Mouse (Mus musculus) embryonic fibroblast, embryonic 13.5 days (primary cell): ENCODE data around the gene Eef1g. TPM values are rescaled to one million over a fixed set of nuclear protein-coding genes. Genes with fewer than 3 reads are reported as not detected.
"Not testable (repeated sequence)": the region's sequence is repeated elsewhere in the genome, so short reads cannot be mapped to it uniquely, and the experiment has no call there.

Source experiments
- H3K27ac ChIP-seq: 2 replicates; pipeline ENCODE4 v1.5.1; 2012; ENCODE audit warnings: low read length, control low read depth, inconsistent platforms; ENCODE audit not compliant: insufficient read depth
- H3K4me1 ChIP-seq: 2 replicates; pipeline ENCODE4 v1.6.1; 2011; ENCODE audit warnings: low read length; ENCODE audit not compliant: control insufficient read depth, insufficient read depth
- H3K4me3 ChIP-seq: 2 replicates; pipeline ENCODE4 v1.5.1; 2011; ENCODE audit warnings: mild to moderate bottlenecking, control low read depth, low read length; ENCODE audit not compliant: insufficient read depth
- CTCF ChIP-seq: IDR thresholded peaks from 2 replicates; pipeline ENCODE4 v1.5.1; 2011; ENCODE audit warnings: mild to moderate bottlenecking, control low read depth, low read length, moderate library complexity, borderline replicate concordance; ENCODE audit not compliant: insufficient read depth
- POLR2A ChIP-seq: IDR thresholded peaks from 2 replicates; pipeline ENCODE4 v1.6.1; 2011; ENCODE audit warnings: low read depth, mild to moderate bottlenecking, control low read depth, low read length, moderate library complexity
- polyA plus RNA-seq: library from polyadenylated mRNA; stranded (reverse); fragments of >200 nt; gene quantifications from 2 replicates; pipeline ENCODE4 v1.2.4, GENCODE M21; 2011; ENCODE audit warnings: low read depth; ENCODE audit not compliant: missing spikeins, insufficient read length

The Eef1g gene
- polyA plus RNA-seq, 1 experiment: 882 TPM

GRCm38 (mm10) chr19:8965771-8966170, 1.1 kb upstream of the Eef1g start:
- Histone ChIP-seq H3K4me3 (no peak overlapping the region), H3K4me1 (peaks cover 5% of the 10 kb centered on the region), H3K27ac (peak overlapping the region; percentile 95)
- TF ChIP-seq CTCF (no peak), POLR2A (peak; percentile 41; the same call in 1 of the 2 replicates)

GRCm38 (mm10) chr19:8966198-8966589, 647 bp upstream of the Eef1g start:
- no peak for TF ChIP-seq CTCF
- TF ChIP-seq POLR2A: peak; percentile 4; the same call in 1 of the 2 replicates
- peaks cover 6% of the 10 kb centered on the region for H3K4me1 ChIP-seq
- H3K27ac ChIP-seq: peak overlapping the region; percentile 95
- peak overlapping the region; percentile 48 for H3K4me3 ChIP-seq

GRCm38 (mm10) chr19:8967373-8967743, 517 bp downstream of the Eef1g start:
- Histone ChIP-seq H3K27ac (peak overlapping the region; percentile 81), H3K4me1 (peaks cover 9% of the 10 kb centered on the region), H3K4me3 (peak overlapping the region; percentile 89)
- no peak for TF ChIP-seq POLR2A
- no peak for TF ChIP-seq CTCF

GRCm38 (mm10) chr19:8967893-8968292, 1.1 kb downstream of the Eef1g start:
- Histone ChIP-seq H3K27ac (peak overlapping the region; percentile 81), H3K4me3 (peak overlapping the region; percentile 89), H3K4me1 (peaks cover 12% of the 10 kb centered on the region)
- TF ChIP-seq POLR2A: no peak; the same call in 1 of the 2 replicates
- TF ChIP-seq CTCF: no peak

GRCm38 (mm10) chr19:8972491-8972890, 5.7 kb downstream of the Eef1g start:
- not testable (repeated sequence) for H3K4me3 ChIP-seq, H3K27ac ChIP-seq
- peaks cover 15% of the 10 kb centered on the region; the same call in 1 of the 2 replicates for H3K4me1 ChIP-seq

- TF ChIP-seq CTCF (no peak), POLR2A (no peak)
- peaks cover 17% of the 10 kb centered on the region; the same call in 1 of the 2 replicates for H3K4me1 ChIP-seq
- no peak overlapping the region for H3K4me3 ChIP-seq
- H3K27ac ChIP-seq: no peak overlapping the region
Observed at GRCm38 (mm10) chr19:8974638-8975037, 7.8 kb downstream of the Eef1g start.

GRCm38 (mm10) chr19:8975491-8975890, 8.7 kb downstream of the Eef1g start:
- Histone ChIP-seq H3K27ac (no peak overlapping the region), H3K4me1 (peaks cover 21% of the 10 kb centered on the region; the same call in 1 of the 2 replicates), H3K4me3 (no peak overlapping the region)
- TF ChIP-seq POLR2A: no peak

- Histone ChIP-seq H3K4me1 (peaks cover 24% of the 10 kb centered on the region), H3K4me3 (no peak overlapping the region), H3K27ac (peak overlapping the region; percentile 36)
- TF ChIP-seq POLR2A (no peak), CTCF (peak; percentile 69; the same call in 1 of the 2 replicates)
Observed at GRCm38 (mm10) chr19:8976535-8976934, 9.7 kb downstream of the Eef1g start.

GRCm38 (mm10) chr19:8980771-8981170, 13.9 kb downstream of the Eef1g start:
- TF ChIP-seq CTCF (no peak), POLR2A (0 out of 2 replicates have a peak, but pooled peaks have one; percentile 38)
- Histone ChIP-seq H3K4me1 (peaks cover 42% of the 10 kb centered on the region), H3K4me3 (no peak overlapping the region), H3K27ac (peak overlapping the region; percentile 96)

- H3K27ac ChIP-seq: peak overlapping the region; percentile 96
- no peak for TF ChIP-seq CTCF
- TF ChIP-seq POLR2A: no peak
Observed at GRCm38 (mm10) chr19:8981450-8982168, 14.8 kb downstream of the Eef1g start.

More at GRCm38 (mm10) chr19:8981450-8982168, 14.8 kb downstream of the Eef1g start:
- peaks cover 41% of the 10 kb centered on the region for H3K4me1 ChIP-seq
- no peak overlapping the region for H3K4me3 ChIP-seq
